Mouse (Mus musculus) cortical plate, adult 2 months (tissue): ENCODE data around the gene Nav1. TPM values are rescaled to one million over a fixed set of nuclear protein-coding genes. Genes with fewer than 3 reads are reported as not detected.

Experiments
- H3K27ac ChIP-seq: fragments of 200-500 bp; 2 replicates; pipeline ENCODE4 v1.5.1; 2012; ENCODE audit warnings: low read length, control low read depth, inconsistent platforms; ENCODE audit not compliant: insufficient read depth
- H3K4me1 ChIP-seq: fragments of 200-500 bp; 2 replicates; pipeline ENCODE4 v1.6.1; 2011; ENCODE audit warnings: low read length; ENCODE audit not compliant: control insufficient read depth, insufficient read depth
- H3K4me3 ChIP-seq: fragments of 200-500 bp; 2 replicates; pipeline ENCODE4 v1.5.1; 2011; ENCODE audit warnings: mild to moderate bottlenecking, low read length, control low read depth; ENCODE audit not compliant: insufficient read depth
- CTCF ChIP-seq: fragments of 200-500 bp; IDR thresholded peaks from 2 replicates; pipeline ENCODE4 v1.5.1; 2011; ENCODE audit warnings: mild to moderate bottlenecking, control low read depth, low read length; ENCODE audit not compliant: insufficient read depth; ENCODE audit errors: extremely low read depth
- POLR2A ChIP-seq: fragments of 200-500 bp; IDR thresholded peaks from 2 replicates; pipeline ENCODE4 v1.6.1; 2011; ENCODE audit warnings: mild to moderate bottlenecking, low read length, control low read depth; ENCODE audit not compliant: insufficient read depth; ENCODE audit errors: extremely low read depth
- polyA plus RNA-seq: library from polyadenylated mRNA; depleted of rRNA; stranded (reverse); fragments of >200 nt; gene quantifications from 2 replicates; pipeline ENCODE4 v1.2.3, GENCODE M21; 2012

Nav1 gene
- polyA plus RNA-seq, 1 experiment, result 35.8 TPM

- H3K4me1 ChIP-seq, result no peaks in the 10 kb centered on the region
- no peak for TF ChIP-seq POLR2A
- TF ChIP-seq CTCF, result no peak
These were observed 28.4 kb upstream of the Nav1 start for GRCm38 (mm10) chr1:135635323-135636064.

GRCm38 (mm10) chr1:135634791-135635190, 27.7 kb upstream of the Nav1 start:
- Histone ChIP-seq H3K4me3 (no peak overlapping the region), H3K27ac (no peak overlapping the region), H3K4me1 (no peaks in the 10 kb centered on the region)
- no peak for TF ChIP-seq CTCF
- TF ChIP-seq POLR2A, result no peak

More at GRCm38 (mm10) chr1:135635323-135636064, 28.4 kb upstream of the Nav1 start:
- Histone ChIP-seq H3K27ac (no peak overlapping the region), H3K4me3 (no peak overlapping the region)

DNA sequence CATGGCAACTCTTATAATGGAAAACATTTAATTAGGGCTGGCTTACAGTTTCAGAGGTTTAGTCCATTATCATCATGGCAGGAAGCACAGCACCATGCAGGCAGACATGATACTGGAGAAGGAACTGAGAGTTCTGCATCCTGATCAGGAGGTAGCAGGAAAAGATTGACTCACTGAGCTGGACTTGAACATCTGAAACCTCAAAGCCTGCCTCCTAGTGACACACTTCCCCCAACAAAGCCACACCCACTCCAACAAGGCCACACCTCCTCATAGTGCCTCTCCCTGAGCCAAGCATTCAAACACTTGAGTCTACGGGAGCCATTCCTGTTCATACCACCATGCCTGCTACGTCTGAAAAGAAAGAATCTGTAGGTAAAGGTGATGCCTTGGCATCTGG, 26.8 kb upstream of the Nav1 start:
- TF ChIP-seq CTCF, result no peak
- no peak for TF ChIP-seq POLR2A
- no peaks in the 10 kb centered on the region for H3K4me1 ChIP-seq
- H3K27ac ChIP-seq, result no peak overlapping the region
- no peak overlapping the region for H3K4me3 ChIP-seq

DNA sequence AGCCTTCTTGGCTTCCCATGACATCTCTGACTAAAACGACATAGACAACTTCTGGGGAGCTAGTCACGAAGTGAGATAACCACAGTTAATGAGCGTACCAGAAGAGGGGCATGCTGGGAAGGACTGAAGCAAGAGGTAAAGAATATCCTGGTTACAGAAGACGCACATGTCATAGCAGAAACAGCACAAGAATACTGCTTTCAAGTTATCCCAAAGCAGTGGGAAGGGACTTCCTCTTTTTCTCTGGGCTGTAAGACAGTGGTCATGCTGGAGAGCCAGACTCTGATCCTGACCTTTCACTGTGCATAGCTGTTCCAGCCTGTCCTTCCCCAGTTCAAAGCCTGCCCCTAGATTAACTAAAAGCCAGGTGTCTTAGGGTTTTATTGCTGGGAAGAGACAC, 26.4 kb upstream of the Nav1 start:
- Histone ChIP-seq H3K4me1 (no peaks in the 10 kb centered on the region), H3K27ac (no peak overlapping the region), H3K4me3 (no peak overlapping the region)
- TF ChIP-seq POLR2A, result no peak

DNA sequence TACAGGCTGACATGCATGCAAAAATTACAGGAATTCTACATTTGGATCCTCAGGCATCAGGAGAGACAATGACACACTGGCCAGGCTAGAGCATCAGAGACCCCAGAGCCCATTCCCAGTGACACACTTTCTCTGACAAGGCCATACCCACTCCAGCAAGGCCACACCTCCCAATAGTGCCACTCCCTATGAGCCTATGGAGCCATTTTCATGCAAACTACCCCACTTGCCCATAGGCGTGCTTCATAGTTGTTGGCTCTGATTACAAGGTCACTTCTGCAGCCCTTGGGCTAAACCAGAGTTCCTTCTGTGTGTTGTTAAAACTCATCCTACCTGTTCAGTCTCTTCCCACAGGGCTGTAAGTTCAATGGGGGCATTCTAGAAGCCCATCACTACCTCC, 25.1 kb upstream of the Nav1 start:
- Histone ChIP-seq H3K4me3 (no peak overlapping the region), H3K27ac (no peak overlapping the region)

DNA sequence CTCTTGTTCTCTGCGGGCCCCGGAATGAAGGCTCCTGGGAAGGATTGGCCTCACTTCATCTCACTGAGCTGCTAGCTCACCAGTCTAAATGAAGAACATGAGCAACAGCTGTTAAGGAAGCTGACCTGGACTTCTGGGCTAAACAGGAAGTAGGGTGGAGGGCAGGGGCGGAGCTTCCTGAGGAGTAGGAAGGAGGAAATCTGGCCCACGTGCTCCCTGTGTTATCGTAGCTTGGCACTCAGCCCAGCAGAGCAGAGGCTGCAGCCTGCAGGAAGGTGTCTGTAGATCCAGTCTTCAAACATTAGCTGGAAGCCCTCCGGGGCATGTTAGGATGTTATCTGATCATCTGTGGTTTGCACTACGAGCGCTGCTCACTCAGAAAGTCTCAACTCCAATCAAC, 24.4 kb upstream of the Nav1 start:
- TF ChIP-seq POLR2A (no peak), CTCF (no peak)
- Histone ChIP-seq H3K4me3 (no peak overlapping the region), H3K4me1 (no peaks in the 10 kb centered on the region), H3K27ac (no peak overlapping the region)

More for the DNA sequence above, 25.1 kb upstream of the Nav1 start:
- no peaks in the 10 kb centered on the region for H3K4me1 ChIP-seq
- TF ChIP-seq POLR2A (no peak), CTCF (no peak)

DNA sequence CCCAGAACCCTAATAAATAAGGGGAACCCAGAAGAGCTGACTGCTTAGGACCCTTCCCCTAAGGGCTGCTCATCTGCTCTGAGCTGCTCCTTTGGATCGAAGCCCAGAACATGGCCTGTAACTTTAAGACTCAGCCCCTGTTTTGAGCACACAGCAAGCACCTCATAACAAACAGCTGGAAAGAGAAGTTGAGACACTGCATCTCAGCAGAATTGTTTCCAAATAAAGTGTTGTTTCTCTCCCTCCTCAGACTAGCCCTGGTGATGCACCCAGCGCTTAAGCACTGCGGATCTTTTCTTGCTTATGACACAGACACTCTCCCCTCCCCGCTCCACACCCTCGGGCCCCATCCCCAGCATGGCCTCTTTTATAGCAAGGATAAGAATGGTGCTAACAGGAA, 22.8 kb upstream of the Nav1 start:
- Histone ChIP-seq H3K4me1 (no peaks in the 10 kb centered on the region; the same call in 1 of the 2 replicates), H3K27ac (no peak overlapping the region), H3K4me3 (no peak overlapping the region)
- TF ChIP-seq CTCF, result no peak
- TF ChIP-seq POLR2A, result no peak

DNA sequence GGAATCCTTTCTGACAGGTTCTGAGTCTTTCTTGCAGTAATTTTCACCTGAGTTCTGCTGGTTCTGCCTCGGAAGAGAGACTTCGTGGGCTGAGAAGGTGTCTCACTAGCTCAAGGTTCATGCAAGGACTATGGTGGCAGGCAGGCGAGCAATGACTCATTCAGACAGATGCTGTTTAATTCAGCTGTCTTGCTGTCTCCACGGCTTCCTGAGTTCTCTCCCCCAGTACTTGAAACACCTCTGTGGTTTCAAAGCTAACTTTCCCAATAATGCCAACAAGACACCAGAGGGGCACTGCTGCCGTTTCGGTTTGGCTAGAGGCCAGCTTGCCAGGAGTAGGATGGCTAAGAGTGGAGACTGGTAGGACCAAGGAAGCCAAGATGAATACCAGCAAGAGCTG, 19.1 kb upstream of the Nav1 start:
- no peak overlapping the region for H3K4me3 ChIP-seq
- H3K27ac ChIP-seq, result no peak overlapping the region
- TF ChIP-seq CTCF (no peak), POLR2A (no peak)
- H3K4me1 ChIP-seq, result no peaks in the 10 kb centered on the region; the same call in 1 of the 2 replicates

DNA sequence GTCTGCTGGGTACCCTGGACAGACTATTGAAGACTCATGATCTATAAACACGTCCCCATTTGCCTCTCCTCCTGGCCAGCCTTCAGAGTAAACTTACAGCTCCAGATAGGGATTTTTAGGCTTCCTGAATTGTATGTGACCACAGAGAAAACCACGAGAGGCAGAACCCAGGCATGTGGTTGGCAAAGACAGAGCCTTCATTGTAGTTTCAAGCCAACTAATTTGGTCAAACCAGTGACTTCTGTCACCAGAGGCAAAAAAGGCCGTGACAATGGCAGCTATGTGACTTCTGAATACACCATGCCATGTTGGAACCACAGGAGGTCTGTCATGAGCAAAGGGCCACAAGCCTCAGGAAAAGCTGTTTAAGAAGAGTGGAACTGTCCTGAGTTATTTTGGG, 18.6 kb upstream of the Nav1 start:
- Histone ChIP-seq H3K4me1 (no peaks in the 10 kb centered on the region; the same call in 1 of the 2 replicates), H3K4me3 (no peak overlapping the region), H3K27ac (no peak overlapping the region)
- TF ChIP-seq CTCF (no peak), POLR2A (no peak)

GRCm38 (mm10) chr1:135624646-135625045, 17.6 kb upstream of the Nav1 start:
- no peaks in the 10 kb centered on the region; the same call in 1 of the 2 replicates for H3K4me1 ChIP-seq
- no peak overlapping the region for H3K27ac ChIP-seq
- H3K4me3 ChIP-seq, result no peak overlapping the region
- no peak for TF ChIP-seq POLR2A
- no peak for TF ChIP-seq CTCF
